Mouse (Mus musculus): ENCODE data around the gene Keap1.

DNA sequence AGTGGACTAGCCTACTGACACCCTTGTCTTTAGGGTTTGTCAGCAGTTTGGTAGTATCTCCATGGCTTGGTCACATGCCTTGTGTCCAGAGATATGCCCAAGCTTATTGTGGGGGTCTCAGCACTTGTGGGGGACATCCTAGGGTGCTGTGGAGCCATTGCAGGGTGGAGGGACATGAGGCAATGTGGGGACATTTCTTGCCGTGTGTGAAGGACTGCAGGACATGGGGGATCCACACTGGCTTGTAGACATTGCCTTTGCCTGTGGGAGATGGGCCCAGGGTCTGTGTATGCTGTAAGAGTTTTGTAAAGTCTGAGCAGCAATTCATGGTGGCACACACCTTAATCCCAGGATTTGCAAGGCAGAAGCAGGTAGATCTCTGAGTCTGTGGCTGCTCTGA, 58.3 kb downstream of the Keap1 start:
- TF ChIP-seq CTCF (IDR thresholded peaks at IDR 0.05; ENCODE audit: low read depth): no peak
- no peak for TF ChIP-seq EP300 (optimal IDR thresholded peaks at IDR 0.05)

Measured in stomach, postnatal 0 days (tissue).